Mouse (Mus musculus) limb, embryonic 14.5 days (tissue): Measurements from ENCODE around the gene Zic5. TPM values are rescaled to one million over a fixed set of nuclear protein-coding genes. Genes with fewer than 3 reads are reported as not detected.

Experiments
- ATAC-seq: fragments of 200-750 bp; cut with Nextera tagmentation; 2 replicates; pipeline ENCODE4 v1.8.0; 2017; ENCODE audit warnings: low read depth, moderate number of reproducible peaks, moderate TSS enrichment; ENCODE audit not compliant: low FRiP score
- DNase-seq: peaks from one replicate; pipeline ENCODE4 v3.0.0-alpha.2; 2015; ENCODE audit warnings: low spot score
- H3K27ac ChIP-seq: fragments of 300-500 bp; sonication (generic); replicated peaks from 2 replicates; pipeline ENCODE4 v1.5.1; 2014; ENCODE audit warnings: low read depth, mild to moderate bottlenecking, low read length, moderate library complexity, mixed read lengths
- H3K27me3 ChIP-seq: fragments of 300-500 bp; sonication (generic); 2 replicates; pipeline ENCODE4 v1.6.1; 2014; ENCODE audit warnings: low read length, mixed read lengths; ENCODE audit not compliant: control insufficient read depth, insufficient read depth
- H3K36me3 ChIP-seq: fragments of 300-500 bp; sonication (generic); 2 replicates; pipeline ENCODE4 v1.6.1; 2014; ENCODE audit warnings: mild to moderate bottlenecking, low read length, moderate library complexity, mixed read lengths; ENCODE audit not compliant: control insufficient read depth, insufficient read depth
- H3K4me1 ChIP-seq: fragments of 300-500 bp; sonication (generic); 2 replicates; pipeline ENCODE4 v1.6.1; 2014; ENCODE audit warnings: antibody characterized with exemption, low read length, mixed read lengths; ENCODE audit not compliant: control insufficient read depth, insufficient read depth
- H3K4me2 ChIP-seq: fragments of 300-500 bp; sonication (generic); replicated peaks from 2 replicates; pipeline ENCODE4 v1.6.1; 2014; ENCODE audit warnings: low read depth, mild to moderate bottlenecking, low read length, moderate library complexity; ENCODE audit not compliant: severe bottlenecking
- H3K4me3 ChIP-seq: fragments of 300-500 bp; sonication (generic); replicated peaks from 2 replicates; pipeline ENCODE4 v1.5.1; 2014; ENCODE audit warnings: low read length
- H3K9ac ChIP-seq: fragments of 300-500 bp; sonication (generic); 2 replicates; pipeline ENCODE4 v1.6.1; 2014; ENCODE audit warnings: mild to moderate bottlenecking, low read depth, low read length, moderate library complexity; ENCODE audit not compliant: severe bottlenecking
- H3K9me3 ChIP-seq: fragments of 300-500 bp; sonication (generic); 2 replicates; pipeline ENCODE4 v1.6.1; 2016; ENCODE audit warnings: low read length; ENCODE audit not compliant: control insufficient read depth
- POLR2A ChIP-seq: fragments of 200-500 bp; IDR thresholded peaks from 2 replicates; pipeline ENCODE4 v1.8.0; 2012; ENCODE audit warnings: inconsistent platforms, mild to moderate bottlenecking, moderate library complexity, borderline replicate concordance; ENCODE audit not compliant: insufficient read depth, insufficient read length; ENCODE audit errors: extremely low read depth
- WGBS: fragments of 180-500 bp; shearing (Covaris S2); extraction: QIAGEN DNeasy Blood & Tissue Kit; methylation state at CpG from one replicate; pipeline ENCODE4 v1.1.7; 2014; 5-methylcytosine and 5-hydroxymethylcytosine counted together
- polyA plus RNA-seq, 2 experiments: library from polyadenylated mRNA; depleted of rRNA in 1 of 2; stranded (reverse) in 1 of 2; unstranded in 1 of 2; fragments of >200 nt; fragmentation: Nextera tagmentation in 1 of 2; extraction: Ambion mirVana in 1 of 2; gene quantifications; 2 replicates each; pipeline versions ENCODE4 v1.2.1 to v1.2.3; 2012 to 2014

Gene Zic5
- polyA plus RNA-seq, 2 experiments = 0.47 to 0.94 TPM

DNA sequence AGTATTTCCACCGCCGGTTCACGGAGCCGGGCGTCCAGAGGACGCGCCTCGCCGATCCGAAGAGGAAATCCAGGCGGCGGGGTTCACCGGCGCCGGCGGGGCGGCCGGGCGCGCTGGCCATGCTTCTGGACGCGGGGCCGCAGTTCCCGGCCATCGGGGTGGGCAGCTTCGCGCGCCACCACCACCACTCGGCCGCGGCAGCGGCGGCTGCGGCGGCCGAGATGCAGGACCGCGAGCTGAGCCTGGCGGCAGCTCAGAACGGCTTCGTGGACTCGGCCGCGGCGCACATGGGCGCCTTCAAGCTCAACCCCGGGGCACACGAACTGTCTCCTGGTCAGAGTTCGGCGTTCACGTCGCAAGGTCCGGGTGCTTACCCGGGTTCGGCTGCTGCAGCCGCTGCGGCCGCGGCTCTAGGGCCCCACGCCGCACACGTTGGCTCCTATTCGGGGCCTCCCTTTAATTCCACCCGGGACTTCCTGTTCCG, 10.1 kb upstream of the Zic5 start:
- Histone ChIP-seq H3K36me3 (no peaks in the 10 kb centered on the region), H3K4me3 (peak overlapping the region; percentile 58), H3K27me3 (peaks cover 75% of the 10 kb centered on the region), H3K9me3 (no peaks in the 10 kb centered on the region), H3K27ac (peak overlapping the region; percentile 85), H3K4me1 (peaks cover 7% of the 10 kb centered on the region; the same call in 1 of the 2 replicates), H3K4me2 (peak overlapping the region; percentile 65), H3K9ac (peak overlapping the region; percentile 66)
- no peak for TF ChIP-seq POLR2A
- no peak for DNase-seq
- 2% methylated on average over 33 of the region's 65 CpGs for WGBS
- ATAC-seq = no peak

- WGBS = 0% methylated on average over 29 of the region's 73 CpGs
- H3K36me3 ChIP-seq = no peaks in the 10 kb centered on the region
- 0 out of 2 replicates have a peak, but pooled peaks have one; percentile 39 for TF ChIP-seq POLR2A
- H3K9ac ChIP-seq = peak within 1 kb of the TSS; percentile 66
- peak; percentile 60 for ATAC-seq
- peaks cover 7% of the 10 kb centered on the region; the same call in 1 of the 2 replicates for H3K4me1 ChIP-seq
- H3K4me3 ChIP-seq = peak within 1 kb of the TSS; percentile 58
- H3K27ac ChIP-seq = peak within 1 kb of the TSS; percentile 85
- no peak for DNase-seq
- no peaks in the 10 kb centered on the region for H3K9me3 ChIP-seq
- H3K4me2 ChIP-seq = peak within 1 kb of the TSS; percentile 65
- peaks cover 78% of the 10 kb centered on the region for H3K27me3 ChIP-seq
These were observed 9.5 kb upstream of the Zic5 start, which contains the start of gene Zic2 for GRCm38 (mm10) chr14:122474891-122475556. TSS of gene Zic2 (plus strand) at chr14:122475435.

DNA sequence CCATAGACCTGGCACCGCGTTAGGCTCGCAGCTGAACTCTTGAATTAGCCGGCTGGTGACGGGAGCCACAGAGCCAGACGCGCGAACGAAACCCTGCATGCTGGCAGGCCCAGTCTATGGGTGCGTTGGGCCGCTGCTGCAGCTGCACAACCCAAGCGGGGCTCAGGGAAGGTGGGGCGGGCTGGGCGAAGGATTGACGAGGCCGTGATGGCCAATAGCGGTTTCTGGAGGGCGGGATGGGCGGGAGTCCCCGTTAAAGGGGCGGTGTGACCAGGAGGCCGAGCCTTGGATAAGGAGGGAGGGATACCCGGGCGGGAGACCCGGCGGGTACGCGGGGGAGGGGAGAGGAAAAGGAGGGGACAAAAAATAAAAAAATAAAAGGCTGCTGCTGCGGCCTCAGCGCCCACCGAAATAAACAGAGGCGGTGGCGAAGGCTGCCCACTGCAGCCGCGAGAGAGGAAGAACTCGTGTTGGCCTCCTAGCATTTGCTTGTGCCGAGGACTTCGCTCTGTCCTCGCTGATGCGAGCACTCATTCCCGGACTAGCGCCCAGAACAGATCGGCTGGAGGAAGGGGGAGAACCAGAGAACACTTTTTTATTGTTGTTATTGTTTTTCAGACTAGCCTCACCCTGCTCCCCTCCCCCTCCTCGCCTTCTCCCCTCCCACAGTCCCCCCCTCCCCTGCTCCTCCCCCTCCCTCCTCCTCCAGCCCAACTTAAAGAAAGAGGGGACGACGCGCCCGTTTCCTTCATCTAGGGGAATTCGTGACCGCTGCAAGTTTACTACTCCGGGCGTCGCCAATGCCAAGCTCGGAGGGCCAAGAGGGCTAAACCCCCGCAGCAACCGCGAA, 8.8 kb upstream of the Zic5 start:
- Histone ChIP-seq H3K27me3 (peaks cover 85% of the 10 kb centered on the region), H3K4me1 (peaks cover 7% of the 10 kb centered on the region; the same call in 1 of the 2 replicates), H3K27ac (peak overlapping the region; percentile 82), H3K4me3 (peak overlapping the region; percentile 58), H3K4me2 (peak overlapping the region; percentile 65), H3K9me3 (no peaks in the 10 kb centered on the region), H3K9ac (peak overlapping the region; percentile 66), H3K36me3 (no peaks in the 10 kb centered on the region)
- under 1% methylated on average over 57 of the region's 57 CpGs for WGBS
- ATAC-seq (peak; percentile 72), DNase-seq (peak; percentile 60)
- 0 out of 2 replicates have a peak, but pooled peaks have one; percentile 11 for TF ChIP-seq POLR2A

DNA sequence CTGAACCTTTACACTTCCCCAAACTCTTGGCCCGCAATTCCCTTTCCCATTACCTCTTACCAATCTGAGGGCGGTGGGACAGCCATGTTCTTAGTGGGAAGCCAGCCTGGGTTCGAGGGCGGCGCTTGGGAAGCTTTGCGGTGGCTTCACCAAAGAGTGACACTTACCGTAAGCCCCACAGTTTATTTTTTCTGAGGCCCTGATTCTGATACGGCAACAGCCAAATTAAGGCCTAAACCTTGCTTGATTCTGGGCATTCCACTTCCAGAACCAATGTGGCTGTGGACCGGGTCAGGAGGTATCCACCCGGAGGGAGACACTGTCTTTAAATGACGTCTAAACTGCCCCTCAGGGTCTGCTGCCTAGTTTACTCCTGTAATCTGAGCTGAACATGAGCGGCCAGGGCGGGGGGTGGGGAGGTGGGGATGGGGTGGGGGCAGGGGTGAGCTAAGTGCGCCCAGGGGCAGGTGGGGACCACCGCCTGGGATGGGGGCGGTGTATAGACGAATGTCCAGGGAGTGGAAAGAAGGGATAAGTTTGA, 7.8 kb upstream of the Zic5 start:
- DNase-seq (no peak), ATAC-seq (no peak)
- H3K9ac ChIP-seq = no peak overlapping the region
- 5% methylated on average over 17 of the region's 17 CpGs for WGBS
- H3K4me3 ChIP-seq = peak overlapping the region; percentile 58; the same call in 1 of the 2 replicates
- no peak for TF ChIP-seq POLR2A
- peaks cover 86% of the 10 kb centered on the region for H3K27me3 ChIP-seq
- H3K27ac ChIP-seq = no peak overlapping the region
- peak overlapping the region; percentile 65; the same call in 1 of the 2 replicates for H3K4me2 ChIP-seq
- no peaks in the 10 kb centered on the region for H3K9me3 ChIP-seq
- peaks cover 7% of the 10 kb centered on the region; the same call in 1 of the 2 replicates for H3K4me1 ChIP-seq
- no peaks in the 10 kb centered on the region for H3K36me3 ChIP-seq

DNA sequence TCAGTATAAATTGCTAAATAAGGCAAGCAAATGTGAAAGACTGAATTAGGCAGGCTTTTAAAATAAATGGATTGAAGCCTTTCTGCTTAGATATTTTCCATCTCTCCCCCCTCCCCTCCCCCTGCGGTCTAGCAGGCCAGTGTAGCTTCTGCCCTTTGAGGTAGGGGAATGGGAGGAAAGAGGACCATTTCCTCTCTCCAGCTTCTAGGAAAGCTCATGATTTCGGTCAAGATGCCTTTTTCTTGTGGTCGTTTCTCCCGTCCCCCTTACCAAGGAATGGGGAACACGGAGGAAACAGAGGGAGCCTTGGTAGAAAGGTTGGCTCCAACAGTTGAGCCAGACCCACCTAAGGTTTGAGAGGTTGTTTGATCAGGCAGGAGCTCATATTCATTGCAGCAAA, 7.2 kb upstream of the Zic5 start:
- WGBS = 8% methylated on average over 5 of the region's 5 CpGs
- DNase-seq = no peak
- H3K9me3 ChIP-seq = no peaks in the 10 kb centered on the region
- peaks cover 86% of the 10 kb centered on the region for H3K27me3 ChIP-seq
- H3K4me3 ChIP-seq = no peak overlapping the region
- H3K27ac ChIP-seq = no peak overlapping the region
- H3K9ac ChIP-seq = no peak overlapping the region
- no peak for TF ChIP-seq POLR2A
- H3K4me1 ChIP-seq = peaks cover 7% of the 10 kb centered on the region; the same call in 1 of the 2 replicates
- ATAC-seq = no peak
- no peaks in the 10 kb centered on the region for H3K36me3 ChIP-seq
- H3K4me2 ChIP-seq = no peak overlapping the region; the same call in 1 of the 2 replicates
